Mouse (Mus musculus) liver, adult 2 months (tissue): ENCODE results near the gene Gm20431.

Experiments
- CTCF ChIP-seq: fragments of 200-500 bp; IDR thresholded peaks from 2 replicates; pipeline ENCODE4 v1.5.1; 2011; ENCODE audit warnings: low read depth, low read length, control low read depth
- POLR2A ChIP-seq: fragments of 200-500 bp; IDR thresholded peaks from 2 replicates; pipeline ENCODE4 v1.6.1; 2011; ENCODE audit warnings: low read length, control low read depth; ENCODE audit not compliant: insufficient read depth; ENCODE audit errors: extremely low read depth

DNA sequence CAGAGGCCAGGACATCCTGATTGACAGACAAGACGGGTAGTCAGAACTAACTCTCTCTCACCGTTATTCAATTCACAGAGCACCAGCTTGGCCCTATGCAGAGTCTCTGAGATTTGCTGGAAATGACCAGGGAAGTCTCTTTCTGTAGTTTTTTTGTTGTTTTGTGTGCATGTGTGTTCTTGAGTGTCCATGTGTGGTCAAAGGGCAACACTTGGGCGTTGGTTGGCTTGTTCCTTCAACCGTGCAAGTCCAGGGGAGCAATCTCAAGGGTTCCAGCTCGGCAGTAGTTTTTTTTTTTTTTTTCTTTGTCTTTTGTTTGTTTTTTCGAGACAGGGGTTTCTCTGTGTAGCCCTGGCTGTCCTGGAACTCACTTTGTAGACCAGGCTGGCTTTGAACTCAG is 1.4 kb upstream of the Gm20431 start:
- TF ChIP-seq CTCF = no peak
- TF ChIP-seq POLR2A = no peak
